Mouse (Mus musculus): ENCODE measurements around the gene Nmnat2. TPM values are rescaled to one million over a fixed set of nuclear protein-coding genes. Genes with fewer than 3 reads are reported as not detected.
A peak's percentile ranks its signal among the peaks of the same experiment; 100 is the strongest.

Gene Nmnat2
- total RNA-seq, 2 experiments from 2014 or later: 0.28 TPM

DNA sequence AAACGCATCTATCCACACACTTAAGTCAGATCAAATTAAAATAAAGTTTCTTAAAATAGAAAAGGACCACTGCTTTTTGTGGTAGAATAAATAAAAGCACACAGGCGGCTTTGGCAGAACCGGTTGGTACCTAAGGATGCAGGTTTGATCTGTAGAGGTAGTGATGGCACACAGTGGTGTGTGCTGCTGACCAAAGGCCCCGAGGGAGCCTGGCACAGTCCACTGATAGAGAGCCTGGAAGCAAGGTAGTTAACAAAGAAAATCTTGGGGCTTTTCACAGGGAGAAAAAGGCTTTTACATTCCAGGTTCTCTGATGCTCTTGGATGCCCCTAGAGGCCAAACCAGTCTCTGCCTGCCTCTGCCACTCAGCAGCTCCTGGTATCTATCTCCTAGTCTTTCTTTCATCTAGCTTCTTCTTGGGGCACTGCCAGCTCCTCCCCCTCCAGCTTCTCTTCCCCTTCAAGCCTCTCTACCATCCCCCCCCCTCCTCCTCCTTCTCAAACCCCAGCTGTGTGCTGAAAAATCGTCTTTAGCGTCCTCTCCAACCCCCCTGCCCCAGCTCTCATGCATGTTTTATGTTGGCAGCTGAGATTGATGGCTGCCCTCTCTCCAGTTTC, 80.6 kb downstream of the Nmnat2 start:
- intact Hi-C loops (cut with DNase I): no loop called here
- peak; percentile 87 for TF ChIP-seq CTCF (IDR thresholded peaks at IDR 0.05)
- Histone ChIP-seq H3K4me3 (no peak overlapping the region), H3K27ac (no peak overlapping the region)
- peak; percentile 60 for DNase-seq

DNA sequence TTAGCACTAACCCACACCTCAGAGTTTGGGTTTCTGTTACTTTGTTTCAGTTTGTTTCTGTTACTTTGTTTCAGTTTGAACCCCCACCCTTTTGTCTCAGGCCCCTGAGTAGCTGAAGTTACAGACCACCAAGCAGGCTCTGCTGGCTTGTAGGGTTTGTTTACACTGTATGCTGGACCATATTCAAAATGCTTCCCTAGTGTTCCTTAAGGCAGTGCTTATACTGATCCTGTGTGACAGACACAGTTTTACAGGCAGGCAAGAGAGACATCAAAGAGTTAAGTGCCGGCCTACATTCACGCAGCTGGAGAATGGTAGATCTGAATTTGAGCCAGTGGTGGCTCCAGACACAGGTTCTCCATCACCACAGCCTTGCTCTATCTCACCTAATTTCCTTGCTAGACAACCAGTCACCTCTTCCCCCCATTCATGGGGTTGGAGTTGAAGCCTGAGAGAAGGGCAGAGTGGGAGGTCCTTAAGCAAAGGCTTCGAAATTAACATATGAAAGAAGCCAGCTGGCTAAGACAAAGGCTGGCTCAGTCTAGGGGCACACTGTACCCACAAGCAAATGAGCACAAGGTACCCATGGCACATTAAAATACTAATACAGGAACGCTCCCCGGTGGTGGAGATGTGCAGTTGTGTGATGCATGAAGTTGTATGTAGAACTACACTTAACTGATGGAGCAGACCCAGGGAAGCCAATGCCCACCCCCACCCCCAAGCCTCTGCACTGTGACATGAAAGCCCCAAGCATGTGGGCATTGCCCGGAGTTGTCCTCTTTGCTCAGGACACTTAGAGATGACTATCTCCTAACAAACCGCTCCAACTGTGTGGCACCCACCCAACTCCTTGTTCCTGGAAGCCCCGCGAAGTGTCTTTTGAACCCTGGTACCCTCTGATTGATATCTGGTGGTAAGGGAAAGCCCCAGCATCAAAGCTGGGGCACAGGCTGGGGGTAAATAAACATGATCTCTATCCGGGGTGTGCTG, 82.9 kb downstream of the Nmnat2 start:
- intact Hi-C loops (cut with DNase I): no loop called here
- Histone ChIP-seq H3K27ac (no peak overlapping the region), H3K4me3 (no peak overlapping the region)
- no peak for DNase-seq
- no peak for TF ChIP-seq CTCF (IDR thresholded peaks at IDR 0.05)

DNA sequence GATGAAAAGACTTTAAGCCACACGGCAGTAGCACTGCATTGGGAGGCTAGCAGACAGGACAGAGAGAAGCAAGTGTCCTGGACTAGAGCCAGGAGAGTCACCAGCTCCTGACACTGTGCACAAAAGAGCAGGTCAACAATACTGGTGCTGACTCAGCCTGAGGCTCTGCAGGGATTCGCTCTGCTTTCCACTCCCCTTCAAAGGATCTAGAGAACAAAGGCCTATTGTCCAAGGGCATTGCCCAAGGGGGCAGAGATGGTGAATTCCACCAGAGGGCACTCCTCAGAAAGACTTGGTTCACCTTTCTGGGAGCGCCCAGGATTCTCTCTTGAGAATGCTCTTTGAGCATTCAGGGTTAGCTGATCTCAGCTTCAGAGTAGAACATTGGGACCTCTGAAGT, 85.3 kb downstream of the Nmnat2 start:
- intact Hi-C loops (cut with DNase I): no loop called here
- Histone ChIP-seq H3K4me3 (no peak overlapping the region), H3K27ac (0 out of 2 replicates have a peak overlapping the region, but pooled peaks have one; percentile 29)
- TF ChIP-seq CTCF (IDR thresholded peaks at IDR 0.05): peak; percentile 33; the same call in 1 of the 2 replicates
- no peak for DNase-seq

DNA sequence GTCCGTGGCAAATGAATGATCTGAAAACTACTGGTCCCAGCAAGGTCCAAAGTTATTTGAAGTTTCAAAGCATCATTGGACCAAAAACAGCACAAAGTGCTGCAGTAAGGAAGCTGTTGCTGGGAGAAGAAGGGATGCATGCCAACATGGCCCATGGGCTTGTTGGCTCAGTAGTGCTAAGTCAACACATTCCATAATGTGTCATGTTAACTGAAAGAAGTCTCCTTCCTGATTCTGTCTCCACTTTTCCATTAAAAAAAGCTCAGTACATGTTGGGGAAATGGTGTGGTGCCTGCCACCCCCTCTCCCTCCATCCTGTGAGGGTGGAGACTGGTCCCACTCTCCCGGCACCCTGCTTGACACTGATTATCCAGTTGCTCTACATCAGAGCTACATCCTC, 86.3 kb downstream of the Nmnat2 start:
- intact Hi-C loops (cut with DNase I): no loop called here
- H3K4me3 ChIP-seq: no peak overlapping the region
- no peak for DNase-seq
- no peak overlapping the region; the same call in 1 of the 2 replicates for H3K27ac ChIP-seq
- no peak for TF ChIP-seq CTCF (IDR thresholded peaks at IDR 0.05)

DNA sequence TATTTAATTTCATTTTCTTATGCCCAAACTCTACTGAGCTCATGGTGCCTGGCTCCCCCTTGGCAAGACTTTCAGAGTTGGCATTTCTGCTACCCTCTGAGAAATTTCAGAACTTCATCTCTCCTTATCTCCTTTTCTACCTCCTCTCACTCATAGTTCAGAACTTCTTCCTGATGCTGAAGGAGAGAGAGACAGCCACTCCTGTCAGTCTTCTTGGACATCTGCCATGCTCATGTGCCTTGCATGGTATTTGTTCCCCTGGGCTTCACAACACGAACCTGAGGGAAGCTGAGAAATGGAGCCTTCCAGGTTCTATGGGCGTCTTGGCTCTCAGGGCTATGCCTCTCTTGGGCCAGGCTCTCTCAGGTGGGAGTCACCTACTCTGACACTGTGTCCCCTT, 87.5 kb downstream of the Nmnat2 start:
- intact Hi-C loops (cut with DNase I): no loop called here

DNA sequence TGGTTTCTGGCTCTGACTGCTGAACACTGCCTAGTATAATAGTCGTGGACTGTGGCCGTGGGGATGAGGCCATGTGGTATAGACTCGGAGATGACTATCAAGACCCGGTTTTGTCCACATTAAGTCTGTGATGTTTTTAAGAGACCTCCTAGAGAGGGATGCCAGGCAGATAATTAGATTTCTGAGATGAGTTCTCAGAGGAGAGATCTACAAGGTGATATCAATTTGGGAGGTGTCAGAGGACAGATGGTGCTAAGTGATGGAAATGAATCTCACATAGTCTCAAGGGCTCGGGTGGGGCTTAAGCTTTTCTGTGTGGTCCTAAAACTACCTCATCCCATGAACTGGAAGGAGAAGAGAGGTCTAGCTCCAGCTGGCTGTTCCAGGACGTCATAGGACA, 88.5 kb downstream of the Nmnat2 start:
- intact Hi-C loops (cut with DNase I): no loop called here
- Histone ChIP-seq H3K4me3 (no peak overlapping the region), H3K27ac (no peak overlapping the region)
- no peak for DNase-seq
- no peak for TF ChIP-seq CTCF (IDR thresholded peaks at IDR 0.05)

More for the DNA sequence above, 87.5 kb downstream of the Nmnat2 start:
- no peak for DNase-seq
- Histone ChIP-seq H3K4me3 (no peak overlapping the region), H3K27ac (peak overlapping the region; percentile 24; the same call in 1 of the 2 replicates)
- TF ChIP-seq CTCF (IDR thresholded peaks at IDR 0.05): no peak

DNA sequence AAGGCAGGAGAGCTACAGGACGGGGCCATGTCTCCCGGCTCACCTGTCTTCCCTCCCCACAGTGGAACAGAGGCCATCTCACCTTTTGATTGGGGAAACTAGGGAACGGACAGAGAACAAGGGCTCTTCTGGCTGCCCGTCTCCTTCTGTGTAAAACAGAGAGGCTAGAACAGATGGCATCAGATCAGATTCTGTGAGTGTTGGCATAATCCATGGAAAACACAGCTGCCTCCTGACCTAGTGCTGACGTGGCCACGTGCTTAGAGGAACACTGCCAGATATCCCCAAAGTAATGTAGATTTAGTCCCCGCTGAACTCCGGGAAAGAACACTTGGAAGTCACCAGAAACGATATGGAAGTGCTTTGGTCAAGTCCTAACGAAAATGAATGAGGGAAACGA, 90.6 kb downstream of the Nmnat2 start:
- Histone ChIP-seq H3K27ac (peak overlapping the region; percentile 13), H3K4me3 (peak overlapping the region; percentile 9; the same call in 1 of the 2 replicates)
- intact Hi-C loops (cut with DNase I): no loop called here
- DNase-seq: no peak
- TF ChIP-seq CTCF (IDR thresholded peaks at IDR 0.05): no peak

DNA sequence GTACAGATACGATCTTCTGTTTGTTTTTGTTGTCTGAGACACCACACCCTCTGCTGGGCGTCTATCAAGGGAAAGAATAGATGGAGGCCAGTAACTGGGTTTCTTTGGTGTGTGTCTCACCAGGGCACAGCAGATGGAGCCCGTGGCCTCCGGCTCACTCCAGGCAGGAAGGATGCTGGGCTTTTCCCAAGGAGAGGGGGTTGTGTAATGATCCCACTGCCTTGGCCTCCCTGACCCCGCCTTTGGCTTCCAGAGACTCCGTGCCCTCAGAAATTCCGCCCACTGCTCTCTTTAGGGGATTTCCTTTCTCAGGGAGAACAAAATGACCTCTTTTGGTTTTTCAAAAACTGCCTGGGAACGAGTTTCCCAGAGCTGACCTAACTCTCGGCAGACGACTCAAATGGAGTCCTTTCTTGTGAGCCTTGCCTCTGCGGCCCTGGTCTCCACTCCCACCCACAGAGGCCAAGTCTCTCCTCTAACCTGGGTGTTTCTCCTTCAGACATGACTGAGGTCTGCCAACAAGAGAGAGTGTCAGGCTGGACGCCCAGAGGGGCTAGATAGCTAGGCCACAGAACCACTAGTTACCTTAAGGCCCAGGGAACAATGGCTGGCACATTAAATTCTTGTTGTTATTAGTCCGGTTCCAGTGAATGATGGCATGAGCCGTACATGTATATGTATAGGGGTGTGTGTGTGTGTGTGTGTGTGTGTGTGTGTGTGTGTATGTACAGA, 93.5 kb downstream of the Nmnat2 start:
- no peak overlapping the region for H3K4me3 ChIP-seq
- intact Hi-C loops (cut with DNase I): no loop called here
- H3K27ac ChIP-seq: peak overlapping the region; percentile 85
- TF ChIP-seq CTCF (IDR thresholded peaks at IDR 0.05): peak; percentile 62
- DNase-seq: peak; percentile 84

DNA sequence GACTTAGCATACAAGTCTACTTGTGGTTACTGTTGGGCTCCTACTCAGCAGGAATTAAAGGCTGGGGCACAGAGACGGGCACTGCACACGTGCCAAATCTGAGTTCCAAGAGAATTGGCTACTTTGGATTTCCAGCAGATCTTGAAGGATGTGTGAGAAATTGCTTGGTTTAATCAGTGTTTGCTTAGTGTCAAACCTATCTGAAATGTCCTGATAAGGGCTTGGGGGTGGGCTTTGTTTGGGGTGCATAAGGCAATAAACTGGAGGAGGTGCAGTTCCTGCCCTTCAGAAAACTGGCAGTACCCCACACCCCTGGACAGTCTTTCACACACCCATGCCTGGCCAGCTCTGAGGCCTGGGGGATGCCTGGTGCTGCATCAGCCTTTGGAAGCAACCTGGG, 94.7 kb downstream of the Nmnat2 start:
- TF ChIP-seq CTCF (IDR thresholded peaks at IDR 0.05): no peak
- no peak overlapping the region for H3K4me3 ChIP-seq
- intact Hi-C loops (cut with DNase I): no loop called here
- no peak for DNase-seq
- peak overlapping the region; percentile 61 for H3K27ac ChIP-seq

DNA sequence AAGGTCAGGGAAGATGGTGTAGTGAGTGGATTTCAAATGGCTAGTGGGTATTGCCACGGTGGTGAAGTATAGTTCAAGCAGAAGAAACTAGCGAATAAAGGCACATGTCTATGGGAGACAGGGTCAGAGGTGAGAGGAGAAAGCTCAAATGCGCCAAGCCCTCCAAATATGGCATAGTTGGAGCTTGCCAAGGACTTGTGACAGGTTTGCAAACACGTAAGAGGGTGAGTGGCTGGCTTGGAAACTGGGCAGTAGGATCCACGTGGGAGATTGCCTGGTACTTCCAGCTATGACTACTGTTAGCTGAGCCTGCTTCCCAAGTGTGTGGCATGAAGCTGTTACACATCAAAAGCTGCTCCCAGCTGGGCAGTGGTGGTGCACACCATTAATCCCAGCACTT, 96.7 kb downstream of the Nmnat2 start:
- no peak for TF ChIP-seq CTCF (IDR thresholded peaks at IDR 0.05)
- Histone ChIP-seq H3K4me3 (no peak overlapping the region), H3K27ac (no peak overlapping the region)
- intact Hi-C loops (cut with DNase I): no loop called here
- no peak for DNase-seq

DNA sequence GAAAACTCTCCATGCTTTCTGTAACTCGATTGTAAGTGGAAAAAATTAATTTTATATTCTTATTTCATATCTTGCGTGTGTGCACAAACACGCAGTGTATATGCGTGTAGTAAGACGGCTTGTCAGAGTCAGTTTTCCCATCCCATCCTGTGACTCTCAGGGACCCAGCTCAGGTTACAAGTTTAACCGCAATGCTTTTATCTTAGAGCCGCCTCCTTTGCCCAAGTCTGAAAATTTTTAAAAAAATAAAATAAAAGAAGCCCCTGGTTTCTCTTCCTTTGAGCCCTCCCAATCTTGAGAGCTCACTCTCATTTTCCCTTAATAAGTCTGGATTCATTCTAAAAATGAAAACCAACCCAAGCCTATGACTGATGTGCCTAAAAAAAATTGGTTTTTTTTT, 98.8 kb downstream of the Nmnat2 start:
- peak overlapping the region; percentile 46; the same call in 1 of the 2 replicates for H3K27ac ChIP-seq
- no peak overlapping the region for H3K4me3 ChIP-seq
- DNase-seq: no peak
- intact Hi-C loops (cut with DNase I): no loop called here
- no peak for TF ChIP-seq CTCF (IDR thresholded peaks at IDR 0.05)

DNA sequence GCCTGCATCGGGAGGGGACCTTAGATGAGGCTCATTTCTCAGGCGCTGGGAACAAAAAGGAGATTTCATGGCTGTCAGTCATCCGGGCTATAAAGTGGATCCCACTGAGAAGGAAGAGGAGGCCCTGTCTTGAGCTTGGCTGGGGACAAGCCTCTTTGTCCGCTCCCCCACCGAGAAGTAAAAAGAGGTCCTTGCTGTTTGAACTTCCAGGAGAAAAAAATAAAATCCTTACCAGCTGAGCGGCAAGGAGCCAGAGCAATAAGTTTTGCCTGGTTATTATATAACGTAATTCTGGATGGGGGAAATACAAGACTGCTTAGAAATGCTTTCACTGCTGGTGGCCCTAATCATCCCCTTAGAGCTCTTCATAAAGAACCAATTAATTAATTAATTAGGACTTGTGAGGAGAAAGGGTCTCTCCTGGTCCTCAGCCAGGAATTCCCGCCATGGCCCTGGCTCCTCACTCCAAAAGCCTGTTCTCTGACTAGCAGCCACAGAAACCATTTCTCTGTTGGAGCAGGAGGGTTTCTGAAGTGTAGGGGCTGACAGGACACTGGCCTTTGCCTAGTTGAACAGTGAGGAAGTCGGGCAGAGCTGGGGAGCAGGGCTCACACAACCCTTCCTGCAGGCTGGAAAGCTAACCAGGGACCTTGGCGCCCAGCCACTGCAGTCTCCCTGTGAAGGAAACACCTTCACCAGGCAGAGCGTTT, 99.5 kb downstream of the Nmnat2 start:
- intact Hi-C loops (cut with DNase I): no loop called here
- Histone ChIP-seq H3K4me3 (no peak overlapping the region), H3K27ac (peak overlapping the region; percentile 44)
- TF ChIP-seq CTCF (IDR thresholded peaks at IDR 0.05): no peak
- DNase-seq: peak; percentile 52
